Mouse (Mus musculus) hindbrain, embryonic 10.5 days (tissue): ENCODE measurements at regions not wholly inside any gene's neighbourhood (a gene's known extent, or its start where the extent isn't known, plus 50 kb on each side); places are given as distances from the start of the nearest gene placed in this dataset.

Experiments
- DNase-seq: peaks from one replicate; pipeline ENCODE4 v3.0.0-alpha.2; 2017; ENCODE audit warnings: low spot score
- H3K27ac ChIP-seq: fragments of 300-500 bp; sonication (generic); 2 replicates; pipeline ENCODE4 v1.5.1; 2016; ENCODE audit warnings: mild to moderate bottlenecking, moderate library complexity
- H3K27me3 ChIP-seq: fragments of 300-500 bp; sonication (generic); 2 replicates; pipeline ENCODE4 v1.6.1; 2016; ENCODE audit warnings: mild to moderate bottlenecking; ENCODE audit not compliant: poor library complexity, insufficient read depth, severe bottlenecking
- H3K36me3 ChIP-seq: fragments of 300-500 bp; sonication (generic); 2 replicates; pipeline ENCODE4 v1.6.1; 2016; ENCODE audit warnings: mild to moderate bottlenecking, moderate library complexity
- H3K4me1 ChIP-seq: fragments of 300-500 bp; sonication (generic); replicated peaks from 2 replicates; pipeline ENCODE4 v1.6.1; 2016; ENCODE audit warnings: mild to moderate bottlenecking
- H3K4me3 ChIP-seq: fragments of 300-500 bp; sonication (generic); 2 replicates; pipeline ENCODE4 v1.5.1; 2016; ENCODE audit warnings: mild to moderate bottlenecking, moderate library complexity
- H3K9me3 ChIP-seq: fragments of 300-500 bp; sonication (generic); 2 replicates; pipeline ENCODE4 v1.6.1; 2016; ENCODE audit warnings: mild to moderate bottlenecking, moderate library complexity
- WGBS: fragments of 180-500 bp; shearing (Covaris S2); methylation state at CpG from one replicate; pipeline ENCODE4 v1.1.7; 2016; 5-methylcytosine and 5-hydroxymethylcytosine counted together

GRCm38 (mm10) chr13:34497667-34498066 lies 152.7 kb upstream of the Slc22a23 start:
- WGBS: 93% methylated on average over 3 of the region's 3 CpGs
- H3K4me3 ChIP-seq: no peak overlapping the region

GRCm38 (mm10) chr13:34484831-34485230 lies 139.8 kb upstream of the Slc22a23 start:
- H3K36me3 ChIP-seq: no peaks in the 10 kb centered on the region
- 98% methylated on average over 1 of the region's 1 CpGs for WGBS
- H3K27me3 ChIP-seq: no peaks in the 10 kb centered on the region
- H3K27ac ChIP-seq: no peak overlapping the region
- no peaks in the 10 kb centered on the region for H3K4me1 ChIP-seq
- no peak overlapping the region for H3K4me3 ChIP-seq
- H3K9me3 ChIP-seq: no peaks in the 10 kb centered on the region
- no peak for DNase-seq

More at GRCm38 (mm10) chr13:34497667-34498066, 152.7 kb upstream of the Slc22a23 start:
- no peaks in the 10 kb centered on the region for H3K36me3 ChIP-seq
- no peaks in the 10 kb centered on the region for H3K4me1 ChIP-seq
- DNase-seq: no peak
- no peaks in the 10 kb centered on the region for H3K9me3 ChIP-seq
- no peaks in the 10 kb centered on the region for H3K27me3 ChIP-seq
- H3K27ac ChIP-seq: no peak overlapping the region

- DNase-seq: no peak
- Histone ChIP-seq H3K36me3 (no peaks in the 10 kb centered on the region), H3K27me3 (no peaks in the 10 kb centered on the region), H3K4me1 (no peaks in the 10 kb centered on the region), H3K27ac (no peak overlapping the region), H3K9me3 (no peaks in the 10 kb centered on the region), H3K4me3 (no peak overlapping the region)
- 86% methylated on average over 10 of the region's 10 CpGs for WGBS
Measured at GRCm38 (mm10) chr13:34481461-34481860, 136.5 kb upstream of the Slc22a23 start.

- Histone ChIP-seq H3K36me3 (no peaks in the 10 kb centered on the region), H3K27ac (no peak overlapping the region), H3K4me1 (peaks cover 6% of the 10 kb centered on the region; the same call in 1 of the 2 replicates), H3K27me3 (no peaks in the 10 kb centered on the region), H3K9me3 (no peaks in the 10 kb centered on the region), H3K4me3 (no peak overlapping the region)
- 77% methylated on average over 1 of the region's 1 CpGs for WGBS
- no peak for DNase-seq
Measured at GRCm38 (mm10) chr13:34470410-34470809, 125.4 kb upstream of the Slc22a23 start.

- no peak overlapping the region for H3K4me3 ChIP-seq
- no peak overlapping the region for H3K27ac ChIP-seq
- H3K4me1 ChIP-seq: peaks cover 6% of the 10 kb centered on the region; the same call in 1 of the 2 replicates
- no peaks in the 10 kb centered on the region for H3K9me3 ChIP-seq
- DNase-seq: no peak
- 91% methylated on average over 5 of the region's 5 CpGs for WGBS
- H3K36me3 ChIP-seq: no peaks in the 10 kb centered on the region
- H3K27me3 ChIP-seq: no peaks in the 10 kb centered on the region
Measured at GRCm38 (mm10) chr13:34469568-34469967, 124.6 kb upstream of the Slc22a23 start.

GRCm38 (mm10) chr13:34468132-34468748 lies 123.3 kb upstream of the Slc22a23 start:
- 71% methylated on average over 3 of the region's 3 CpGs for WGBS
- no peaks in the 10 kb centered on the region for H3K9me3 ChIP-seq
- H3K27me3 ChIP-seq: no peaks in the 10 kb centered on the region
- H3K36me3 ChIP-seq: no peaks in the 10 kb centered on the region
- H3K4me3 ChIP-seq: no peak overlapping the region
- DNase-seq: no peak
- H3K27ac ChIP-seq: no peak overlapping the region
- peaks cover 11% of the 10 kb centered on the region for H3K4me1 ChIP-seq

GRCm38 (mm10) chr13:34465862-34466430 lies 121.0 kb upstream of the Slc22a23 start:
- Histone ChIP-seq H3K4me1 (peaks cover 23% of the 10 kb centered on the region), H3K36me3 (no peaks in the 10 kb centered on the region), H3K4me3 (no peak overlapping the region), H3K27ac (no peak overlapping the region), H3K9me3 (no peaks in the 10 kb centered on the region), H3K27me3 (no peaks in the 10 kb centered on the region)
- DNase-seq: no peak

GRCm38 (mm10) chr13:34465456-34465855 lies 120.5 kb upstream of the Slc22a23 start:
- Histone ChIP-seq H3K27ac (no peak overlapping the region), H3K4me3 (no peak overlapping the region)

GRCm38 (mm10) chr13:34464221-34464620 lies 119.2 kb upstream of the Slc22a23 start:
- H3K36me3 ChIP-seq: no peaks in the 10 kb centered on the region
- no peak for DNase-seq
- WGBS: 91% methylated on average over 4 of the region's 4 CpGs

More at GRCm38 (mm10) chr13:34465456-34465855, 120.5 kb upstream of the Slc22a23 start:
- Histone ChIP-seq H3K27me3 (no peaks in the 10 kb centered on the region), H3K4me1 (peaks cover 26% of the 10 kb centered on the region), H3K9me3 (no peaks in the 10 kb centered on the region), H3K36me3 (no peaks in the 10 kb centered on the region)
- no peak for DNase-seq
- 78% methylated on average over 5 of the region's 5 CpGs for WGBS

GRCm38 (mm10) chr13:34462808-34463511 lies 118.0 kb upstream of the Slc22a23 start:
- Histone ChIP-seq H3K36me3 (no peaks in the 10 kb centered on the region), H3K4me3 (no peak overlapping the region), H3K27ac (no peak overlapping the region), H3K4me1 (peaks cover 26% of the 10 kb centered on the region), H3K27me3 (no peaks in the 10 kb centered on the region), H3K9me3 (no peaks in the 10 kb centered on the region)
- 57% methylated on average over 2 of the region's 2 CpGs for WGBS
- no peak for DNase-seq

More at GRCm38 (mm10) chr13:34464221-34464620, 119.2 kb upstream of the Slc22a23 start:
- H3K27me3 ChIP-seq: no peaks in the 10 kb centered on the region
- no peak overlapping the region for H3K4me3 ChIP-seq
- H3K27ac ChIP-seq: no peak overlapping the region
- no peaks in the 10 kb centered on the region for H3K9me3 ChIP-seq
- H3K4me1 ChIP-seq: peaks cover 26% of the 10 kb centered on the region

- H3K4me1 ChIP-seq: peaks cover 26% of the 10 kb centered on the region
- WGBS: 72% methylated on average over 6 of the region's 6 CpGs
- no peaks in the 10 kb centered on the region for H3K27me3 ChIP-seq
- no peak for DNase-seq
- H3K4me3 ChIP-seq: no peak overlapping the region
- H3K36me3 ChIP-seq: no peaks in the 10 kb centered on the region
- H3K27ac ChIP-seq: no peak overlapping the region
- no peaks in the 10 kb centered on the region for H3K9me3 ChIP-seq
Measured at GRCm38 (mm10) chr13:34462206-34462807, 117.3 kb upstream of the Slc22a23 start.

- H3K4me1 ChIP-seq: peaks cover 24% of the 10 kb centered on the region
- no peaks in the 10 kb centered on the region for H3K36me3 ChIP-seq
- no peaks in the 10 kb centered on the region for H3K9me3 ChIP-seq
- WGBS: 46% methylated on average over 4 of the region's 4 CpGs
- no peak for DNase-seq
- no peak overlapping the region for H3K4me3 ChIP-seq
- no peak overlapping the region for H3K27ac ChIP-seq
- H3K27me3 ChIP-seq: no peaks in the 10 kb centered on the region
Measured at GRCm38 (mm10) chr13:34460969-34461368, 116.0 kb upstream of the Slc22a23 start.

GRCm38 (mm10) chr13:34456051-34456450 lies 111.1 kb upstream of the Slc22a23 start:
- WGBS: 72% methylated on average over 3 of the region's 3 CpGs

More at GRCm38 (mm10) chr13:34456051-34456450, 111.1 kb upstream of the Slc22a23 start:
- Histone ChIP-seq H3K9me3 (no peaks in the 10 kb centered on the region), H3K4me3 (no peak overlapping the region), H3K4me1 (peaks cover 3% of the 10 kb centered on the region; the same call in 1 of the 2 replicates), H3K36me3 (no peaks in the 10 kb centered on the region), H3K27me3 (no peaks in the 10 kb centered on the region), H3K27ac (no peak overlapping the region)
- DNase-seq: no peak
